Mouse (Mus musculus) spleen, adult 2 months (tissue): ENCODE results near the gene Tbc1d21.

ENCODE experiments used
- CTCF ChIP-seq: fragments of 200-500 bp; IDR thresholded peaks from 2 replicates; pipeline ENCODE4 v1.5.1; 2011; ENCODE audit warnings: mild to moderate bottlenecking, inconsistent platforms; ENCODE audit not compliant: insufficient read depth, insufficient read length, insufficient replicate concordance; ENCODE audit errors: extremely low read depth
- POLR2A ChIP-seq: fragments of 200-500 bp; IDR thresholded peaks from 2 replicates; pipeline ENCODE4 v1.6.1; 2011; ENCODE audit warnings: low read depth, low read length, inconsistent platforms

- no peak for TF ChIP-seq CTCF
- no peak for TF ChIP-seq POLR2A
These were observed 28.5 kb downstream of the Tbc1d21 start for GRCm38 (mm10) chr9:58341795-58342194.
